Mouse (Mus musculus): ENCODE results near the gene Trim62.

The Trim62 gene

DNA sequence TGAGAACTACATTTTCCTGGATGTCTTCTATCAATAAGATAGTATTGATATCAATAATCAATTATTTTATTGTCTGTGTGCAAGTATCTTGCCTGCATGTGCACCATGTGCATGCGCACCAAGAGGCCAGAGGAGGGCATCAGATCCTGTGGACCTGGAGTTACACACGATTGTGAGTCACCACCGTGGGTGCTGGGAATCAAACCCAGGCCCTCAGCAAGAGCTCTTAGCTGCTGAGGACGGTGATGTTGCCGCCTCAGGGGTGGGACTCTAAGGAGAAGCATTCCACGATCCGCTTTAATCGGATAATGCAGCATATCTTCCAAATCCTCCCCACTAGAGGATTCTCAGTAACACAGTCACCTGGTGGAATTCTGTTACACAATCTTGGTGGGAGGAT lies 2.2 kb downstream of the Trim62 start:
- DNase-seq (ENCODE audit: low read depth, low spot score), result no peak

- DNase-seq (ENCODE audit: low read depth, low spot score), result no peak
Observed at GRCm38 (mm10) chr4:128886571-128886970, 3.2 kb downstream of the Trim62 start.

- DNase-seq (ENCODE audit: low read depth, low spot score), result no peak
Observed at GRCm38 (mm10) chr4:128887026-128887425, 3.6 kb downstream of the Trim62 start.

DNA sequence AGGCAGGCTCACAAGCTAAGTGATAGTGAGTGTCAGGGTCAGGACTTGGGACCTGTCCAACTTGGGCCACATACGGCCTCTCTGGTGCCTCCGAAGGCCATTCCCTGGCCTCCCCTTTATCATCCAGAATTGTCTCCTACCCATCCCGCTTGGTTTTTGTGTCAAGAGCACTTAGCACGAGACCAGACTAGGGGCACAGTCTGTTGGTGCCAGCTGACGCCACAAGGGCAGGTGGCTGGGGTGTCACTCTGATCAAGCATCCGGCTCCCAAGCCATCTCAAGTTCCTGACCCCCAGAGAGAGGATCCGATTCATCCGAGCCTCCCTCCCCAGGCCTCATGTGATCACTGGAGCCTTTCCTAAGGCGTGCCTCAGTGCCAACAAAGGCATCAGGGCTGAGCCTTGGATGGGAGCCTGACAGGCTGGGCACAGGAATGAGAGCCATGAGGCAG lies 4.3 kb downstream of the Trim62 start:
- no peak for DNase-seq (ENCODE audit: low read depth, low spot score)

DNA sequence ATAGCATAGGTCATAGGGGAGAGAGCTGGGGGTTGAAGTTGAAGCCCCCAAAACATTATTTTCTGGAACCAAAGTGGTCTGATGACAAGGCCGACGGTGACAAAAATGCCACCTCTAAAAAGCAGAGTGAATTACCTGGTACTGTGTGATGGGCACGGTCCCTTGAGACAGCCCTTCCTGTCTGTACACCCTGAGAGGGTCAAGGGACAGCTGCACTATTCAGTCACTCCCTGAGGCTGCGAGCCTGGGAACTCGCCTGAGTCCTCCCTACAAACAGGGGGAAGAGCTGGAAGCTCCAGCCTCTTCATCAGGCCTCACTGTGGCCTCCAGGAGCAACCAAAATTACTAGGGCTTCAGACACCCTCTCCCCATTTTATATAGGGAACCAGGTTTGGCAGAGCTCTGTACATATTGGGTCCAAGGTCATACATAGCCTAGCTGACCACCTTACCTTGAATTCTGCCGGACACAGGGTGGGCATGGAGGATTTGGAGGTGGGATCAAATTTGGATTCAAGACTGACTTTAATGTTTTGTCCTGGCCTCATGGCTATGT lies 5.1 kb downstream of the Trim62 start:
- DNase-seq (ENCODE audit: low read depth, low spot score), result no peak

DNA sequence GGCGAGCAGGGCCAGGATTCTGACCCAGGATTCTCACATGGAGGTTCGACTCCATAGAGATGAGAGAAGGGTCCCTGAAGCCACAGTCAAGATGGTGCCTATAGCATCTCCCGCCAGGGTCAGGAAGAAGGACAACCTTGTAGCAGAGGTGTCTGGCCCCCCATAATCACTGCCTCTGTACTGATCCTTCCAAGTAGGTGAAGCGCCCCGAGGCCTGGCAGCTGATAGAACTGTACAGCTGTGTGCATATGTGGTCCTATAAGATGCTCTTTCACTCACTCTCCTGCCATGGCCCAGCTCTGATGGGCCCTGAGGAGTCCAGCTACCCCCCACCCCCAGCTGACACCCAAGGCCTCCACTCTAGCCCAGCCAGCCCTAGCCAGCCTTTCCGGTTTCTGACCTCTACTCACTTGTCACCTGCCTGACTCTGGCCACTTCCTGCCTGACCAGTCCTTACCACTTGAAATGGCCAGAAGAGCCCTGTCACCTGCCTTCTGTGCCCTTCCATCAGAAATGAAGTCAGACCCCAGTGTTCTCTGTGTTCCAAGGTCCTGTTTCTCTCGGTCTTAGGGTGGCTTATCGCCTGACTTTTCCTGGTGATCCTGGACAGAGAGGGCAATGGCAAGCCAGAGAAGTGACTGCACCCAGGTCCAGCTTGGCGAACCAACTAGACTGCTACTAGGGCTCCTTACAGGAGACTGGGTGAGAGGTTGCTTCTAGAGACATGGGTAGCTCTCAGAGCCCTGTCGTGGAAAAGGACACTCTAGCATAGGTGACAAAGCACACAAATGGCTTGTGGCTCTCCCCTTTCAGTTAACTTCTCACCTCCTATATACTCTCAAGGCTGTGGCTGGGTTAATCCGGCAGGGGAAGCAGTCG lies 6.6 kb downstream of the Trim62 start:
- DNase-seq (ENCODE audit: low read depth, low spot score), result no peak

DNA sequence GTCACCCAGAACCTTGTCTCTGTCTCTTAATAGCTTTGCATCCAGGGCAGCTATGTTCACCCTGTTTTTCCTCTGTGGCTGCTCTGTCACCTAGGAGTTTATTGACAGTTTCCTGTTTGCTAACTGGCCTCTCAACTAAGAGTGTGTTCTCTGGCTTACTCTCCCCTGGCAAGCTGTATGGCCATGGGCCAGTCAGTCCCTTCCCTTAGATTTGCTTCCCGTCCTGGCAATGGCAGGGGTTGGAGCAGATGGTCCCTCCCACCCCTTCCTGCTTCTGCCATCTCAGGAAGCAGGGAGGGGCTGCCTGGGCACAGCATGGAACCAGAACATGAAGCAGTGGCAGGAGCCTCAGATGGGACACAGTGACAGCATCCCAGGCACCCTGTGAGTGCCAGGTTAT lies 7.8 kb downstream of the Trim62 start:
- no peak for DNase-seq (ENCODE audit: low read depth, low spot score)

DNA sequence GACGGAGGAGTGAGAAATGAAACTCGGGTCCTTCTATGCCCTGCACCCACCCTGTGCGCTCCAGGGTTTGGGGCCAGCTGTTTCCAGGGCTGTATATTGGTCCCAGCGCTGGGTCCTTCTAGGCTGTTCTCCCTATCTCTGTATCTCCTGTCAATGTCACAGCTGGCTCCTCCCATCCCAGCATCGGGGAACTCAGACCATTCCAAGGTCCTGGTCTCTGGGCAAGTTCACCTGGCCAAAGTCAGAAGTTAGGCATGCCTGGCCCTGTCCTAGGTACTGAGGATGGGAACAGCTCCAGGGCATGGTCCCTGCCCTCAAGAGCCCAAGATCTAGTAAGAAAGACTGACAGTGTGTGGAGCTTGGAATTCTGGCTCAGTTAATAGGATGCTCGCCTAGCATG lies 8.4 kb downstream of the Trim62 start:
- DNase-seq (ENCODE audit: low read depth, low spot score), result no peak

- no peak for DNase-seq (ENCODE audit: low read depth, low spot score)
Observed at GRCm38 (mm10) chr4:128892188-128892587, 8.8 kb downstream of the Trim62 start.

- DNase-seq (ENCODE audit: low read depth, low spot score), result no peak
Observed at GRCm38 (mm10) chr4:128894112-128894511, 10.7 kb downstream of the Trim62 start.

DNA sequence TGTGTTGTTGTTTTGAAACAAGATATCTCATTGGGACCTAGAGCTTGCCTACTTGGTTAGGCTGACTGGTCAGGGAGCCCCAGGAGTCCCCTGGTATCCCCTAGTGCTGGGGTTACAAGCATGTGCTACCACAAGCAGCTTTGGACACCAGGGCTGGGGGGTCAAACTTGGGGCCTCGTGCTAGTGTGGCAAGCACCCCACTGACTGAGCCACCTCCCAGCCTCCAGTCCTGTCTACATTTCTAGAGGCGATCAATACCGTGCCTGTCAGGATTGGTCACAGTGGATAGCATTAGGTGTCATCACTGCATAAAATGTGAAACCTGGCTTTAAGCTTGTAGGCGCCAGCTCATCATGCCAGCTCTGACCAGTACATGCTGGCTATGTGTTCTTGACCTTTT lies 12.5 kb downstream of the Trim62 start:
- DNase-seq (ENCODE audit: low read depth, low spot score), result no peak

- DNase-seq (ENCODE audit: low read depth, low spot score), result no peak
Observed at GRCm38 (mm10) chr4:128896667-128897066, 13.3 kb downstream of the Trim62 start.

DNA sequence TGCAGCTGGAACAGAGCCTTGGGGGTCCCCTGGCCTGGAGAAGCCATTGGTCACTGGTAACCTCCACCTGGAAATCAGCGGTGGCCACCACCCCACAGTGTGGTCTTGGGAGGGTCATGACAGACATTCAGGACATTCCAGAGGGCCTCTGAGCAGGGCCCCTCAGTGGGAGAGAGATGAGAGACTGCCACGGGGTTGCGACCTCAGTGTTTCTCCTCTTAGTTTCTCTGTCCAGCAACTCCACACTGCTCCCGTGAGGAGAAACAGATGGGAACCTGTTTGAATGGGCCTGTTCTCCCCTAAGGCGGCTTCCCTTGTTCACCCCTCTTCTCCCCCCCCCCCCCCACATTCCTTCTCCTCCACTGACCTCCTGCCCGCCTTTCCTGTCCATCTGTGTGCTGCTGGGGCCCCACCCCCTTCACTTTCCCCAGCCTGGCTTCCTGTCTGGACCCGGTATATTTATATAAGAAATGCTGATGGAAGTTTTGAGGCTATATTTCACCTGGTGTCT lies 14.6 kb downstream of the Trim62 start:
- DNase-seq (ENCODE audit: low read depth, low spot score), result no peak

DNA sequence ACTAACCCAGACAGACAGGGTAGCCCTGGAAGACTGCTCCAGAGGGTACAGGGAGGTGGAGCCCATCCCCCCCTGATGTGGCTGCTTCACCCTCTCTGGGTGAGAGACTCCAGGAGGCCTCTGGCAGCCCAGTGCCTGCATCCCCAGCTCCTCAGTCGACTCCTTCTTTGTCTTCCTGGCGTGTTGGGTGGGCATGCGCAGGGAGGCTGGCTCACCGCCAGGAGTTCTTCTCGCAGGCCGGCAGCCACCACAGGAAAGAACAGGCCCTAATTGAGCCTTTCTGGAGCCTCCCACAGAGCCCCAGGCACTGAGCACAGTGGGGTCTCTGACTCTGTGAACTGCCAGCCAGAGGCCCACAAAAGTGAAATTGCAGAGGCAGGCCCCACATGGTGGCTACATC lies 16.0 kb downstream of the Trim62 start:
- no peak for DNase-seq (ENCODE audit: low read depth, low spot score)

DNA sequence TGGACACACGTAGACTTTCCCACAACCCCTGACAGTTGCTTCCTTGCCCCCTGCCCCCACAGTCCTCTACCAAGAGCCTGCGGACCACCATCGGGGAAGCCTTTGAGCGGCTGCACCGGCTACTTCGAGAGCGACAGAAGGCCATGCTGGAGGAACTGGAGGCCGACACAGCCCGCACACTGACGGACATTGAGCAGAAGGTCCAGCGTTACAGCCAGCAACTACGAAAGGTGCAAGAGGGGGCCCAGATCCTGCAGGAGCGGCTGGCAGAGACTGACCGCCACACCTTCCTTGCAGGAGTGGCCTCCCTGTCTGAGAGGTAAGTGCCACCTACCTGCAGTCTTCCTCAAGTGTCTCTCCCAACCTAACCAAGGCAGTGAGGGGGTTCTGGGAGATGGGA lies 17.1 kb downstream of the Trim62 start:
- no peak for DNase-seq (ENCODE audit: low read depth, low spot score)

DNA sequence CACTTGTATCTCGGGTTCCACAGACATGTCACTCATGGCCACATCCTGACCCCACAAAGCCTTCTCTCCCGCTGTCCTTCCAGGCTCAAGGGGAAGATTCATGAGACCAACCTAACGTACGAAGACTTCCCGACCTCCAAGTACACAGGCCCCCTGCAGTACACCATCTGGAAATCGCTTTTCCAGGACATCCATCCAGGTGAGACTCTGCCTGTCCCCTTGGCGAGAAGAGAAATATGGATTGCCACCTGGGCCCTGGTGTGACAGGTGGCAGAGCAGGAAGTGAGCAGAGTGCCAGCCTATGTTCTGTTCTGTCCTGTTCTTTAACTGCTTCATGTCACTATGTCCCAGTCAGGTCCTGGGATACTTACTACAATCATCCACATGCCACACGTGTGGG lies 19.0 kb downstream of the Trim62 start:
- no peak for DNase-seq (ENCODE audit: low read depth, low spot score)

GRCm38 (mm10) chr4:128904035-128904800 lies 20.8 kb downstream of the Trim62 start:
- DNase-seq (ENCODE audit: low read depth, low spot score), result no peak

- no peak for DNase-seq (ENCODE audit: low read depth, low spot score)
Observed at GRCm38 (mm10) chr4:128905251-128905650, 21.9 kb downstream of the Trim62 start.

- DNase-seq (ENCODE audit: low read depth, low spot score), result no peak
Observed at GRCm38 (mm10) chr4:128906757-128907156, 23.4 kb downstream of the Trim62 start.

GRCm38 (mm10) chr4:128907238-128907968 lies 24.0 kb downstream of the Trim62 start:
- DNase-seq (ENCODE audit: low read depth, low spot score), result no peak

- DNase-seq (ENCODE audit: low read depth, low spot score), result peak; percentile 75
Observed at GRCm38 (mm10) chr4:128908586-128909377, 25.4 kb downstream of the Trim62 start.
